Mouse (Mus musculus): Measurements from ENCODE around the gene Casc1. TPM values are rescaled to one million over a fixed set of nuclear protein-coding genes. Genes with fewer than 3 reads are reported as not detected.
A peak's percentile ranks its signal among the peaks of the same experiment; 100 is the strongest.

The Casc1 gene
- polyA plus RNA-seq, 1 experiment from 2014 or later = 0.45 TPM

DNA sequence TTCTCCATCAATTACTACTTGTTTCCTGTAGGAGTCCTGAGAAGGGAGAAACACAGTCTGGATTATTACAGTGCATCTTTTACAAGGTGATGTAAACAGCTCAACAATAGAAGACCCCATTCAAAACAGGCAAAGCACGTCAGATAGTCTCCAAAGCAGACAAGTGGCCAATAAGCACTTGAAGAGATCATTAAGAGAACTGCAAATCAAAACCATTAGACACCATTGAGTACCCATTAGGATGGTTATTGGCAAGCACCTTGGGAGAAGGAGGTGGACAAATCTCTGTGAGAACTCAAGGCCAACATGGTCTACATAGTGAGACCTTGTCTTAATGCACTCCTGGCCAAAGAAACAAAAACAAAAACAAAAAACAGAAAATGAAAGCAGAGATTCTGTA is 23.6 kb upstream of the Casc1 start:
- H3K36me3 ChIP-seq = peaks cover 18% of the 10 kb centered on the region
- no peak for DNase-seq (ENCODE audit: low spot score)
- H3K27ac ChIP-seq = no peak overlapping the region

DNA sequence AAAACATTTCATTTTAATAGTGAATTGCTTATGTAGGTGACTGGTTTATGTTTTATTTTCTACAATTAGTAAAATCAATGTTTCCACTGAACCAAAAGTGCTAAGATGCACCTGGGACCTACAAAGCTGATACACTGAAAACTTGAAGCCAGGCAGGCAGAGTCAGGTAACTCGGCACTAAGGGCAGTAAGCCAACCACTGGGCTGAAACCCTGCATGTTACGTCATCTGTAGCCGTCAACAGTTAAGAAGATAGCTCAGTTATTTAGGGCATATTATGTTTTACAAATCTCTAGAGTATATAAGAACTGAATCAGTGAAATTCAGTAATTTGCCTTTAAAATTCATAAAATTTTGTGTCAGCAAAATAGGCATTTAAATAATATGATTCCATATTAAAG is 15.5 kb upstream of the Casc1 start:
- no peak for DNase-seq (ENCODE audit: low spot score)
- Histone ChIP-seq H3K9me3 (no peaks in the 10 kb centered on the region), H3K27me3 (ENCODE audit: insufficient read depth, poor library complexity, severe bottlenecking) (no peaks in the 10 kb centered on the region), H3K36me3 (peaks cover 13% of the 10 kb centered on the region), H3K4me3 (no peak overlapping the region), H3K4me1 (no peaks in the 10 kb centered on the region), H3K27ac (no peak overlapping the region)
- 91% methylated on average over 3 of the region's 3 CpGs for WGBS

More for the DNA sequence above, 23.6 kb upstream of the Casc1 start:
- H3K9me3 ChIP-seq = no peaks in the 10 kb centered on the region
- no peaks in the 10 kb centered on the region for H3K4me1 ChIP-seq
- 86% methylated on average over 1 of the region's 1 CpGs for WGBS
- no peak overlapping the region for H3K4me3 ChIP-seq
- no peaks in the 10 kb centered on the region for H3K27me3 ChIP-seq (ENCODE audit: insufficient read depth, poor library complexity, severe bottlenecking)

DNA sequence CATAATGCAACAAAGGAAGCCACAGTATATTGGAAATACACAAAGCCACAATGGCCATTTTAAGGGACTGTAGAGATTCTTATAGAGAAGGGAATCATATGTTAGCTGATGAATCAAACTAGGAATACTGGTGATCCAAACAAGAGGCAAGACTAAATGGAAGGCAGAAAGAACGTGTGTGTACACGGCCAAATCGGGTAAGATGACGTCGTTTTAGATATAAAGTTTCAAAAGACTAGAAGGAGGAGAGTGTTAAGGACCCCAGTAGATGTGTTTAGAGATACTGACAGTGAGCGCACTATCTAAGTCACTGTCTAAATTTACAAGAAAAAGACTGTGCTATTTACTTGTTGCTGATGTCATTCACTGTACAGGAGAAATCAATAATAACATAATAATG is 13.4 kb upstream of the Casc1 start:
- peaks cover 12% of the 10 kb centered on the region for H3K36me3 ChIP-seq
- H3K9me3 ChIP-seq = no peaks in the 10 kb centered on the region
- no peak overlapping the region for H3K27ac ChIP-seq
- no peak overlapping the region for H3K4me3 ChIP-seq
- WGBS = 95% methylated on average over 6 of the region's 6 CpGs
- no peak for DNase-seq (ENCODE audit: low spot score)
- H3K4me1 ChIP-seq = no peaks in the 10 kb centered on the region
- no peaks in the 10 kb centered on the region for H3K27me3 ChIP-seq (ENCODE audit: insufficient read depth, poor library complexity, severe bottlenecking)

DNA sequence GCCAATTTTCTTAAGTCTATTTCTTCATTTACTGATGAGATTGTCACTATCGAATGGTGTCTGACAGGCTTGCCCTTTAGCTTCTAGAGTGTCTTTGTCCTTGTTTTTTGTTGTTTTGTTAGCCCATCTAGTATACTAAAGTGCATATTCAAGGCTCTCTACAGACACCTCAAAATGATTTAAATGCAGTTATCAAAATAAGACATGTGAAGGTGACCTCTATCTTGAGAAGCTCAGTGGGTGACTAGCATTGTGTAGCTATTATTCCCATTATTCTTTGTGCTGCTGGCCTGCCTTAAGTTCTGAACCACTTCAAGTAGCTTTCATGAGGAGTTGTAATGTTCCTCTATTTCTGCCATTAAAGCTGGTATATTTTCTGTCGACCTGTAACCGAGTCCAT is 5.0 kb upstream of the Casc1 start:
- peaks cover 4% of the 10 kb centered on the region; the same call in 1 of the 2 replicates for H3K4me1 ChIP-seq
- H3K27ac ChIP-seq = no peak overlapping the region
- H3K27me3 ChIP-seq (ENCODE audit: insufficient read depth, poor library complexity, severe bottlenecking) = no peaks in the 10 kb centered on the region
- no peak for DNase-seq (ENCODE audit: low spot score)
- WGBS = 90% methylated on average over 3 of the region's 3 CpGs
- no peaks in the 10 kb centered on the region for H3K9me3 ChIP-seq
- no peak overlapping the region for H3K4me3 ChIP-seq
- peaks cover 28% of the 10 kb centered on the region for H3K36me3 ChIP-seq

DNA sequence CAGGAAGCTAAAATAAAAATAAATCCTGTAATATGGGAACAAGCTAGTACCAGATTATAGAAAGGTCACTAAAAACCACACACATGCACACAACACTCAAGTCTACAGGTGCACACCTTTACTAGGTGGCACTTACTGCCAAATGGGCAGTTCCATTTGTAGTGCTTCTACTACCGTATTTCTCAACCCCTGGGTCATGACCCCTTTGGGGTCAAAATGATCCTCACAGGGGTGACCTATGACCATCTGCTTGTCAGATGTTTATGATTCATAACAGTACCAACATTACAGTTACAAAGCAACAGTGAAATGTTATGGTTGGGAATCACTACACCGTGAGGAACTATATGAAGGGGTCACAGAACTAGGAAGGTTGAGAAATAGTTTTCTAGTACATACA is 3.1 kb upstream of the Casc1 start:
- no peaks in the 10 kb centered on the region for H3K9me3 ChIP-seq
- no peak for DNase-seq (ENCODE audit: low spot score)
- 92% methylated on average over 2 of the region's 2 CpGs for WGBS
- H3K4me3 ChIP-seq = no peak overlapping the region
- peaks cover 10% of the 10 kb centered on the region; the same call in 1 of the 2 replicates for H3K4me1 ChIP-seq
- no peak overlapping the region for H3K27ac ChIP-seq
- H3K36me3 ChIP-seq = peaks cover 16% of the 10 kb centered on the region
- H3K27me3 ChIP-seq (ENCODE audit: insufficient read depth, poor library complexity, severe bottlenecking) = no peaks in the 10 kb centered on the region

DNA sequence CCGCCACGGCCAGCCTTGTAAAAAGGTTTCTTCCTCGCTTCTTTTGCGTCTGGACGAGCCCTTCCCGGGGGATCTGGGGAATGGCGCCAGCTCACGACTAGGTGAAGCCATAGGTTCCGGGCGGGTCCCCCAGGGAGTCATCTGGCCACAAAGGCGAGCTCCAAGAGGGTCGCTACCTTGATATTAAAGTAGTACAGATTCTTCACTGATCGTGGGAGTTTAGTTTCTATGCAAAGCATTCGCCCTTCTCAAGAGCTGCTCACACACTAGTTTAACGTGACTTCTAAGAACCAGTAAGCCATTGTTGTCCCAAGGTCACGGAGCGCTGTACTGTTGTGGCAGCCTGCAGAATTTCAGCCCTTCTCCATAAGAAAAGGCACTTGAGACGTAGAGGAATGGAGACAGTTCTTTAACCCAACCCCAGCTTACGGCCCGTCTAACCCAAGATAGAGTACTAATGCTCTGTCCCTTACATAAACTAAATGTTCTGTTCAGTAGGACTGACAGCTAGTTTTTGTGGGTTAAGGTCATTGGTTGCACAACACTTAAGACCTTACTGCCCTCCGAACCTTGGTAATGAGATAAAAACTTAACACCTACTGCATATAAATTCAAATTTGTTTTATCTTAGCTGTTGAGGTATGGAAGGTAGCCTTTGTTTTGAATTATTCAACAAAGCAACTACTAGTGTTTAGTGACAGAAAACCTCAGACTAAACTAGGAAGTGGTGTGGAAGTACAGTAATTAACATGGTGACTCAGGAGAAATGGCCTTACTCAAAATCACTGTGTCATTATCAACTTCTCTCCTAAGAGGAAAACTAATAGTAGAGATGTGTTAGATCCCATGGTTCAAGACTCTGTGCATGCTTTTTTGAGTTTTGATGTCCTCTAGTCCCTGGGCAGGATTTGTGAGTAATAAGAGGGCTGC is 836 bp upstream of the Casc1 start:
- Histone ChIP-seq H3K36me3 (peaks cover 8% of the 10 kb centered on the region), H3K4me3 (peak overlapping the region; percentile 81), H3K27me3 (ENCODE audit: insufficient read depth, poor library complexity, severe bottlenecking) (no peaks in the 10 kb centered on the region), H3K27ac (peak overlapping the region; percentile 97), H3K4me1 (peaks cover 10% of the 10 kb centered on the region; the same call in 1 of the 2 replicates), H3K9me3 (no peaks in the 10 kb centered on the region)
- 3% methylated on average over 21 of the region's 21 CpGs for WGBS
- no peak for DNase-seq (ENCODE audit: low spot score)

DNA sequence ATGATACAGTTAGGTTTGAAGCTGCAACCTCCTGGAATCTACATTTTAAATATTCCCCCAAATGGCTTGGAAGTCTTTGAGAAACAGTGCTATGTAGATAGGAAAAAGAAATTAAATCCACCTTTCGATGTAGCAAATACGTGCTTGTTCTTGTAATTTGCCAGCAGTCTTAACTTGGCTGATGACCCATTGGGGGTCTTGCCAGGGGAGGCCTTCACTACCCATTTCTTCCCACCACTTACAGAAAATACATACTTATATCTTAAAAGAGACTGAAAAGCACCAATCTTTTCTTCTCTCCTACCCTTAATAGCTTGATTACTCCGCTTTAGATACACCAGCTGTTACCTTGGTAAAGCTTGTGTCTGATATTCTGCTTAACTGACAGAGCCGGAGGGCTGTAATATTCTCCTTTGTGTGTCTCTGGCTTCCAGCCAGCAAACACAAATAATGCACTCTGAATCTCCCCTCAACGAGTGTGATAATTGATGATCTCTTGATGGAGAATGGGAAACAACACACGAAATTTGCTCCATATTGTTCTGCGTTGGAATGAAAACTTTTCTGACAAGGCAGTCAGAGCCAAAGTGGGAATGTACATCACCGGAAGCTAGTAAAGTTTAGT is 637 bp downstream of the Casc1 start:
- Histone ChIP-seq H3K9me3 (no peaks in the 10 kb centered on the region), H3K4me1 (peaks cover 10% of the 10 kb centered on the region; the same call in 1 of the 2 replicates), H3K36me3 (no peaks in the 10 kb centered on the region), H3K4me3 (peak overlapping the region; percentile 81), H3K27ac (no peak overlapping the region), H3K27me3 (ENCODE audit: insufficient read depth, poor library complexity, severe bottlenecking) (no peaks in the 10 kb centered on the region)
- 40% methylated on average over 8 of the region's 8 CpGs for WGBS
- no peak for DNase-seq (ENCODE audit: low spot score)

DNA sequence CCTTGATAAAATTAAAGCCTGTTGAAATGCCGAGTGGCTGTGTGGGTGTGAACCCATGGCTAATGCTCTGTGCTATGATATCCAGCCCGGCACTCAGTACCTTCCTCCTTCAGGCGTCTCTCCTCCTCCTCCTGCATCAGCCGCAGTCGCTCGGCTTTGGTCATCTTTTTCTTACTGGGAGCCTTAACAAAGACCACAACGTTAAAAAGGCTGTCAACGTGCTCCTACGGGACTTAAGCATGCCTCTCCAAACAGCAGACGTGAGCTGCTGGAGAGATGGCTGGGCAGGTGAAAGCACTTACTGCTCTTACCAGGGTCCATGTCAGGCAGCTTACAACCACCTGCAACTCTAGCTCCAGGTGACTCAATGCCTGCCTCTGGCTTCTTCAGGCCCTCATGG is 5.7 kb downstream of the Casc1 start:
- Histone ChIP-seq H3K27ac (no peak overlapping the region), H3K27me3 (ENCODE audit: insufficient read depth, poor library complexity, severe bottlenecking) (no peaks in the 10 kb centered on the region), H3K9me3 (no peaks in the 10 kb centered on the region), H3K4me3 (no peak overlapping the region), H3K4me1 (peaks cover 10% of the 10 kb centered on the region; the same call in 1 of the 2 replicates), H3K36me3 (no peaks in the 10 kb centered on the region)
- 61% methylated on average over 10 of the region's 10 CpGs for WGBS
- peak; percentile 61 for DNase-seq (ENCODE audit: low spot score)

DNA sequence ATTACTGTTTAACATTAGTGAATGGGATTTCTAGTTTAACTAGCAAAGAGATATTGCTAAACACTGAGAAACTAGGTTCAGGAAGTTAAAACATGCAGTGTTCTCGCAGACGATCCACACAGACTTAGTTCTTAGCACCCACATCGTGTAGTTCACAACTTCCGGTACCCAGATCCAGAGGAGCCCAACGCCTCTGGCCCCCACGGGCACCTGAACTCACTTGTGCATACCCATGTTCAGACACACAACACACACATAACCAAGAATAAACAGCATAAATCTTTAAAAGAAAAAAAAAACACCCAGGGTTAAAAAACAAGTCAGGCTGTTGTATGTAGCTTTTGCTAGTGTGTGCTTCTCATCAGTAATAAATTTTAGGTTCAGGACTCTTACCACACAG is 6.4 kb downstream of the Casc1 start:
- Histone ChIP-seq H3K27ac (no peak overlapping the region), H3K36me3 (no peaks in the 10 kb centered on the region), H3K27me3 (ENCODE audit: insufficient read depth, poor library complexity, severe bottlenecking) (no peaks in the 10 kb centered on the region), H3K4me3 (no peak overlapping the region), H3K9me3 (no peaks in the 10 kb centered on the region), H3K4me1 (0 out of 2 replicates have a peak, but pooled peaks cover 6% of the 10 kb centered on the region)
- 90% methylated on average over 6 of the region's 6 CpGs for WGBS
- peak; percentile 54 for DNase-seq (ENCODE audit: low spot score)

DNA sequence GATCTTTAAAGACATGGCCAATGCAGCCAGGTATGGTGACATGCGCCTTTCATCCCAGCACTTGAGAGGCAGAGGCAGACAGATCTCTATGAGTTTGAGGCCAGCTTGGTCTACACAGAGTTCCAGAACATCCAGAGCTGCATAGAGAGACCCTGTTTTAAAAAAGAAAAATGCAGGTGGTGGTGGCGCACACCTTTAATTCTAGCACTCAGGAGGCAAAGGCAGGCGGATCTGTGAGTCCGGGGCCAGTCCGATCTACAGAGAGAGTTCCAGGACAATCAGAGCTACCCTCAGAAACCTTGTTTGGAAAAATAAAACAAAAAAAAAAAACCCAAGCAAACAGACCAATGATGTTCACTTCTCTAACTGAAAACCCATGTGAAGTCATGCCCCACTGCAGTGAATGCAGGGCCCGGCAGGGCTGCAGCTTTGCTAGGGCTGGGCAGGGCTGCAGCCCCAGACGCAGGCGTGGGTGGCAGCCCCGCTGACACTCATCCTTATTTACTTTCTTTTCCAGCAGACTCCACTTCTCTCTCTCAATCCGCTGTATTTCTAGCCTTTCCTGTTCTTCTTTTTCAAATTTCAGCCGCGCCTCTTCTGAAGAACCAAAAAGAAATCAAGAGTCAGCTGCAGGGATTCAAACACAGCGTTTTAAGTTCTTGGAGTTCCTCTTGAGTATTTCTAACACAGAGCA is 8.2 kb downstream of the Casc1 start:
- DNase-seq (ENCODE audit: low spot score) = peak; percentile 66
- no peak overlapping the region for H3K27ac ChIP-seq
- no peaks in the 10 kb centered on the region for H3K27me3 ChIP-seq (ENCODE audit: insufficient read depth, poor library complexity, severe bottlenecking)
- 79% methylated on average over 13 of the region's 13 CpGs for WGBS
- 0 out of 2 replicates have a peak, but pooled peaks cover 6% of the 10 kb centered on the region for H3K4me1 ChIP-seq
- H3K9me3 ChIP-seq = no peaks in the 10 kb centered on the region
- H3K4me3 ChIP-seq = no peak overlapping the region
- no peaks in the 10 kb centered on the region for H3K36me3 ChIP-seq

DNA sequence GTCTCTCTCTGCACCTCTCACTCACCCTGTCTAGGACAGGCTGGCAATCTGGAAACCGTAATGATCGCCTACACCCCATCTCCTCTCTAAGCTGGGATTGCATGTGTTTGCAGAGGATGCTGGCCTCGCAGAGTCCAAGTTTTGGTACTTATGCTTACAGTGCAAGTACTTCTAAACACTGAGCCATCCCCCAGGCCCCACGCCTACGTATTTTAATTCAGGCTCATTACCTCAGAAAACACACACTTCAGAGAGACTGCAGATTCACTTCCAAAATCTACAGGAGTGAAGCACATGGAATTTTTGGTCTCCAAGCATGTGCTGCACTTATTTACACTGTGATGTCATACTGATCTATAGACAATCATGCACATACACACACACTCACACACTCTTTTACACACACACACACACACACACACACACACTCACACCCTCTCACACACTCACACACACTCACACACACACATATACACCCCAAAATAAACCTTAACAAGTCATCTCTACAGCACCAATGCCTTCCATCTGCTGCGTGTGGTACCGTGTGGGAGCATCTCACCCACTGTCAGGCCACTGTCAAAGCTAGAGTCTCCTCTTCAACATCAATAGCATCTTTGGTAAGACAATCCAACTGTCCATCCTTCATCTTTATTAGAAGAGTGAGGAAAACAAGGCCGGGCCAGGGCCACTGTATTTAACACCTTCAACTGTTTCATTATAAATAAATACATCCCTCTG is 12.7 kb downstream of the Casc1 start:
- 87% methylated on average over 8 of the region's 8 CpGs for WGBS
- peak; percentile 36 for DNase-seq (ENCODE audit: low spot score)
- no peaks in the 10 kb centered on the region for H3K27me3 ChIP-seq (ENCODE audit: insufficient read depth, poor library complexity, severe bottlenecking)
- no peak overlapping the region for H3K27ac ChIP-seq
- H3K36me3 ChIP-seq = no peaks in the 10 kb centered on the region
- H3K9me3 ChIP-seq = no peaks in the 10 kb centered on the region
- H3K4me1 ChIP-seq = 0 out of 2 replicates have a peak, but pooled peaks cover 2% of the 10 kb centered on the region
- H3K4me3 ChIP-seq = no peak overlapping the region

DNA sequence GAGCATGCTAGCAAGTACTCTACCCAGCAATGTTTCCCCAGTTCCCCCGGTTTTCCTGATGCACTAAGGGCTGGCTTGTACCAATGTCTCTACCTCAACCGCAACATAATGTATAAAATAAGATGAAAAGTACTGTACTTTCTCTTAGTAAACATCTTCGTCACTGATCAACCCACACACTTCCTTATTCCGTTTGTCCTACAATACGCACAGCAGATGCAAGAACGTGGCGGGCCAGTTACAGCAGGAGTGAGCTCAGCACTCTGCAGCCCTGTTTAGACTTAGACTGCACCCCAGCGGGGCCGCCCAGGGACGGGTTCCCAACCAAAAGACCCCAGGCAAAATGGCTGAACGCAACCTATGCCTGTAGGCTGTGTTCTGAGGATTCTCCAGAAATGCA is 17.4 kb downstream of the Casc1 start:
- no peaks in the 10 kb centered on the region for H3K9me3 ChIP-seq
- H3K27me3 ChIP-seq (ENCODE audit: insufficient read depth, poor library complexity, severe bottlenecking) = peaks cover 7% of the 10 kb centered on the region; the same call in 1 of the 2 replicates
- no peaks in the 10 kb centered on the region for H3K4me1 ChIP-seq
- peak; percentile 27 for DNase-seq (ENCODE audit: low spot score)
- no peak overlapping the region for H3K27ac ChIP-seq
- no peak overlapping the region for H3K4me3 ChIP-seq
- WGBS = 72% methylated on average over 11 of the region's 11 CpGs
- H3K36me3 ChIP-seq = no peaks in the 10 kb centered on the region
